Mouse (Mus musculus): Measurements from ENCODE around the gene Slc1a2.

GRCm38 (mm10) chr2:102703556-102703955 lies 45.1 kb downstream of the Slc1a2 start:
- TF ChIP-seq CTCF (IDR thresholded peaks at IDR 0.05; ENCODE audit: low read depth, low read length) (no peak), POLR2A (IDR thresholded peaks at IDR 0.05; ENCODE audit: extremely low read depth, insufficient read depth, low read length) (no peak)

All from liver, adult 2 months (tissue).